Mouse (Mus musculus) megakaryocyte, embryonic 14.5 days (primary cell): ENCODE results near the gene Trappc10.

Experiments used
- FLI1 ChIP-seq: IDR thresholded peaks from 2 replicates; pipeline ENCODE4 v1.6.1; 2012; ENCODE audit warnings: low read length, inconsistent platforms, mixed read lengths
- GATA1 ChIP-seq: IDR thresholded peaks from 3 replicates; pipeline ENCODE4 v1.6.1; 2012; ENCODE audit warnings: mixed read lengths, low read length, inconsistent platforms, borderline replicate concordance

DNA sequence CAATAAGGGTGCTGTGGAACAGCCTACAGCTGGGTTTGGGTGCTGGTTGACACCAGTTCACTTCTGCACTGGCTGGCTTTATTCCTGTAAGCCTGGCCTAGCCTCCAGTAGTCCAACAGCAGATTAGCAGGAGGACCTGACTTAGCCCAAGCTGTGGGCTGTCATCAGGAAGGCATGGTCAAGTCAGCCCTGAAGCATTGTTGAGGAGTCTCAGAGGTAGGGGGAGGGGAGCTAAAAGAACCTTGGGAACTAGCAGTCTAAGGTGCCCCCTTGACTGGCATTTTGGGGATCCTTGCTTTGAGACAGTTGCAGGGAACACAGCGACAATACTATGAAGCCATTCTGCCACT lies 104.2 kb downstream of the Trappc10 start:
- TF ChIP-seq GATA1: no peak
- no peak for TF ChIP-seq FLI1
